Mouse (Mus musculus): ENCODE results near the gene Rsbn1l. TPM values are rescaled to one million over a fixed set of nuclear protein-coding genes. Genes with fewer than 3 reads are reported as not detected.
A peak's percentile ranks its signal among the peaks of the same experiment; 100 is the strongest.

Rsbn1l gene
- polyA plus RNA-seq, 1 experiment from 2014 or later: 5.4 TPM

- Histone ChIP-seq H3K27me3 (replicated peaks) (no peaks in the 10 kb centered on the region), H3K4me3 (no peak overlapping the region), H3K4me2 (no peak overlapping the region), H3K9me3 (replicated peaks) (no peaks in the 10 kb centered on the region), H3K27ac (ENCODE audit: poor library complexity, severe bottlenecking) (no peak overlapping the region), H3K9ac (no peak overlapping the region), H3K4me1 (replicated peaks) (peaks cover 36% of the 10 kb centered on the region), H3K36me3 (no peaks in the 10 kb centered on the region)
- 84% methylated on average over 3 of the region's 3 CpGs for WGBS
- ATAC-seq (ENCODE audit: insufficient number of reproducible peaks, low FRiP score): no peak
Measured at GRCm38 (mm10) chr5:20932585-20932984, 23.6 kb downstream of the Rsbn1l start.

DNA sequence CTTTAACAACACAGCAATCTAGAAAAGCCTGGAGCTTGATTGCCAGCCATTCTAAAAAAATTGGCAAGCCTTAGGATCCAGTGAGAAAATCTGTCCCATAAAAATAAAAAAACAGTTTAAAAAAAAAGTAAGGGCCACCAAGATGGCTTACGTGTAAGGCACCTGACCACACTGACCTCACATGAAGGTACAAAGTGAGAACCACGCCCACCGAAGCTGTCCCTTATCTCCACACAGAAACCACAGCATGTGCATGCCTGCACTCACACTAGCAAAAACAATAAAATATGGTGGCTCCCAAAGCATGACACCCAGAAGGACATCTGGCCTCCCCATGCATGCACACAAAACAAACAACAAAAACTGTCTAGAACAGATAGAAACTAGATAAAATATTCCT, 24.9 kb downstream of the Rsbn1l start:
- Histone ChIP-seq H3K4me1 (replicated peaks) (peaks cover 36% of the 10 kb centered on the region), H3K4me2 (no peak overlapping the region)
- no peak for ATAC-seq (ENCODE audit: insufficient number of reproducible peaks, low FRiP score)

DNA sequence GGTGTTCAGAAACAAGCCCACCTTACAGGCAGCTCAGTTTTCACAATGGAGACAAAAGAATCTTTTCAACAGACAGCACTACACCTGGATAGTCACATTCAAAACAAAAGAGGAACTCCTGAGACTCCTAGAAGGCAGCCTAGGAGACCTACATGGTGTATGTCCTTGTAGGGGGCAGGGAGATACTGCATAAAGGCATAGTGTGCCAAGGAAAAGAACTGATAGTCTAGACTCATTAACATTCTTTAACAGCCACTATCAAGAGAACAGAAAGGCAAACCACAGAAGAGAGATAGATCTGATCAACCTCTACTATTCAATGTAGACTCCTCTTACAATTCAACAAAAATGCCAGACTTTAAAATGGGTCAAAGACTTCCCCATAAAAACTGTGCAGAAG, 25.8 kb downstream of the Rsbn1l start:
- peaks cover 27% of the 10 kb centered on the region for H3K4me1 ChIP-seq (replicated peaks)
- H3K4me2 ChIP-seq: no peak overlapping the region
- ATAC-seq (ENCODE audit: insufficient number of reproducible peaks, low FRiP score): no peak
- H3K27ac ChIP-seq (ENCODE audit: poor library complexity, severe bottlenecking): peak overlapping the region; percentile 66; the same call in 1 of the 2 replicates
- no peaks in the 10 kb centered on the region for H3K9me3 ChIP-seq (replicated peaks)
- no peak overlapping the region for H3K4me3 ChIP-seq
- H3K27me3 ChIP-seq (replicated peaks): no peaks in the 10 kb centered on the region
- H3K36me3 ChIP-seq: peaks cover 5% of the 10 kb centered on the region
- H3K9ac ChIP-seq: no peak overlapping the region

More for the DNA sequence above, 24.9 kb downstream of the Rsbn1l start:
- no peaks in the 10 kb centered on the region for H3K9me3 ChIP-seq (replicated peaks)
- H3K36me3 ChIP-seq: no peaks in the 10 kb centered on the region
- WGBS: 62% methylated on average over 3 of the region's 3 CpGs
- H3K27me3 ChIP-seq (replicated peaks): no peaks in the 10 kb centered on the region
- H3K4me3 ChIP-seq: no peak overlapping the region
- no peak overlapping the region for H3K9ac ChIP-seq
- H3K27ac ChIP-seq (ENCODE audit: poor library complexity, severe bottlenecking): no peak overlapping the region

DNA sequence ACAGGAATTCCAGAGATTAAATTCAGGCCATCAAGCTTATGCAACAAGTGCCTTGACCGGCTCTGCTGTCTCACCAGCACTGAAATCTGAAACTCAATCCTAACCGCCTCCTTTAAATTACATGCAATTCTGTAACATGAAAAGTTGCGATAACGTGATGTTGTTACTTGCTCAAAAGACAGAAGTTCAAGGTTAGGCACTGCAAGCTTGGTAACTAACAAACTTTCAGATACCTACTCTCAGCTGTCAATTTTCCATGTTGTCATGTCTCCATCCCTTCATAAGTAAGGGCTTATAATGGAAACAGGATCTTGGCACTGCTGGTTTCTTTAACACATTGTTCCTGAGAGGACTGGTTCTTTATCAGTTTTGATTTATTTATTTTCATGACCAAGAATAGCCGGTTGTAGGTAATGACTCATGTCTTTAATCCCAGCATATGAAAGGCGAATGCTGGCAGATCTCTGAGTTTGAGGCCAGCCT, 26.5 kb downstream of the Rsbn1l start:
- Histone ChIP-seq H3K36me3 (peaks cover 5% of the 10 kb centered on the region), H3K9ac (no peak overlapping the region), H3K27ac (ENCODE audit: poor library complexity, severe bottlenecking) (peak overlapping the region; percentile 66), H3K4me1 (replicated peaks) (peaks cover 25% of the 10 kb centered on the region), H3K27me3 (replicated peaks) (no peaks in the 10 kb centered on the region), H3K4me3 (no peak overlapping the region), H3K9me3 (replicated peaks) (no peaks in the 10 kb centered on the region), H3K4me2 (no peak overlapping the region)
- WGBS: 56% methylated on average over 6 of the region's 6 CpGs
- no peak for ATAC-seq (ENCODE audit: insufficient number of reproducible peaks, low FRiP score)

DNA sequence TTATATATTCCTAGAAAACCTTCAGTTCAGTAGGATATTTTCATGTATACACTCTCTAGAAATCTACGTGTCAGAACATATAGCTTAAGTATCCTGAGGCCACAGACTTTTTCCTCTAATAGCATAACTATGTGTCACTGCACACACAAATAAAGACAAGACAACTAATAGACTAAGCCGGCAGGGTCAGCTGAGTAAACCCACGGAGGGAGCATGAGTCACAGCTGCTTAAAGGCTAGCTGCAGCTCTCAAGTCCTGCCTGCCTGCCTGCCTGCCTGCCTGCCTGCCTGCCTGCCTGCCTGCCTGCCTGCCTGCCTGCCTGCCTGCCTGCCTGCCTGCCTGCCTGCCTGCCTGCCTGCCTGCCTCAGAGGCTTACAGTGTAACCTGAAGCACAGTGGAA, 30.7 kb downstream of the Rsbn1l start:
- Histone ChIP-seq H3K36me3 (peaks cover 8% of the 10 kb centered on the region), H3K9ac (no peak overlapping the region), H3K27ac (ENCODE audit: poor library complexity, severe bottlenecking) (no peak overlapping the region), H3K4me3 (no peak overlapping the region), H3K4me2 (no peak overlapping the region), H3K27me3 (replicated peaks) (no peaks in the 10 kb centered on the region), H3K4me1 (replicated peaks) (peaks cover 12% of the 10 kb centered on the region), H3K9me3 (replicated peaks) (no peaks in the 10 kb centered on the region)
- no peak for ATAC-seq (ENCODE audit: insufficient number of reproducible peaks, low FRiP score)
- WGBS: 78% methylated on average over 3 of the region's 3 CpGs

DNA sequence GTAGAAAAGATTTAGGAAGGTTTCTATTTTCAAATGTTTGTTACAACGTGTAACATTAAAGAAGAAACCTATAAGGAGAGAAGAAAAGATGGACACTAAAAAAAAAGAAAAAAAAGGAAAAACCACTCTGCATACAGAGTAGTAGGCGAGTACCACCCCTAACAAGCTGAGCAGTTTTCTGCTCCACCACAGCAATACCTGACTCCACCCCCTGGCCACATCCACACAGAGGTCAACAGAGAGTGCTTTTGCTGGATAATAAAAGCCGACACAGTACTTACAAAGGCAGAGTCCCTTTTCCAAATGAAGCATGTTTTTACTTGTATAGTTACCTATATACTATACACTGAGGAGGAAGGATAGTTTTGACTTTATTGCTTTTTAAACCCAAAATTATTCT, 31.6 kb downstream of the Rsbn1l start:
- Histone ChIP-seq H3K27ac (ENCODE audit: poor library complexity, severe bottlenecking) (no peak overlapping the region), H3K4me3 (no peak overlapping the region), H3K4me1 (replicated peaks) (peaks cover 3% of the 10 kb centered on the region), H3K9me3 (replicated peaks) (no peaks in the 10 kb centered on the region), H3K27me3 (replicated peaks) (no peaks in the 10 kb centered on the region), H3K9ac (no peak overlapping the region), H3K4me2 (no peak overlapping the region), H3K36me3 (peaks cover 9% of the 10 kb centered on the region)
- WGBS: 74% methylated on average over 3 of the region's 3 CpGs
- ATAC-seq (ENCODE audit: insufficient number of reproducible peaks, low FRiP score): no peak

GRCm38 (mm10) chr5:20919566-20919965, 36.6 kb downstream of the Rsbn1l start:
- Histone ChIP-seq H3K4me2 (no peak overlapping the region), H3K4me3 (no peak overlapping the region), H3K27ac (ENCODE audit: poor library complexity, severe bottlenecking) (no peak overlapping the region), H3K27me3 (replicated peaks) (no peaks in the 10 kb centered on the region), H3K36me3 (peaks cover 6% of the 10 kb centered on the region; the same call in 1 of the 2 replicates), H3K9ac (no peak overlapping the region), H3K9me3 (replicated peaks) (no peaks in the 10 kb centered on the region), H3K4me1 (replicated peaks) (0 out of 2 replicates have a peak, but pooled peaks cover under 1% of the 10 kb centered on the region)
- 89% methylated on average over 9 of the region's 9 CpGs for WGBS
- no peak for ATAC-seq (ENCODE audit: insufficient number of reproducible peaks, low FRiP score)

- Histone ChIP-seq H3K36me3 (peaks cover 6% of the 10 kb centered on the region; the same call in 1 of the 2 replicates), H3K4me2 (no peak overlapping the region), H3K4me3 (no peak overlapping the region), H3K4me1 (replicated peaks) (0 out of 2 replicates have a peak, but pooled peaks cover 4% of the 10 kb centered on the region), H3K9me3 (replicated peaks) (no peaks in the 10 kb centered on the region), H3K27ac (ENCODE audit: poor library complexity, severe bottlenecking) (no peak overlapping the region), H3K27me3 (replicated peaks) (no peaks in the 10 kb centered on the region), H3K9ac (no peak overlapping the region)
- WGBS: 99% methylated on average over 4 of the region's 4 CpGs
- no peak for ATAC-seq (ENCODE audit: insufficient number of reproducible peaks, low FRiP score)
Measured at GRCm38 (mm10) chr5:20918967-20919366, 37.2 kb downstream of the Rsbn1l start.

- H3K4me3 ChIP-seq: no peak overlapping the region
- no peak for ATAC-seq (ENCODE audit: insufficient number of reproducible peaks, low FRiP score)
- no peak overlapping the region for H3K9ac ChIP-seq
- WGBS: 73% methylated on average over 11 of the region's 11 CpGs
- 0 out of 2 replicates have a peak, but pooled peaks cover 4% of the 10 kb centered on the region for H3K4me1 ChIP-seq (replicated peaks)
- H3K27ac ChIP-seq (ENCODE audit: poor library complexity, severe bottlenecking): no peak overlapping the region
- no peaks in the 10 kb centered on the region for H3K9me3 ChIP-seq (replicated peaks)
- no peak overlapping the region for H3K4me2 ChIP-seq
- no peaks in the 10 kb centered on the region for H3K27me3 ChIP-seq (replicated peaks)
- no peaks in the 10 kb centered on the region for H3K36me3 ChIP-seq
Measured at GRCm38 (mm10) chr5:20913372-20914275, 42.6 kb downstream of the Rsbn1l start.

DNA sequence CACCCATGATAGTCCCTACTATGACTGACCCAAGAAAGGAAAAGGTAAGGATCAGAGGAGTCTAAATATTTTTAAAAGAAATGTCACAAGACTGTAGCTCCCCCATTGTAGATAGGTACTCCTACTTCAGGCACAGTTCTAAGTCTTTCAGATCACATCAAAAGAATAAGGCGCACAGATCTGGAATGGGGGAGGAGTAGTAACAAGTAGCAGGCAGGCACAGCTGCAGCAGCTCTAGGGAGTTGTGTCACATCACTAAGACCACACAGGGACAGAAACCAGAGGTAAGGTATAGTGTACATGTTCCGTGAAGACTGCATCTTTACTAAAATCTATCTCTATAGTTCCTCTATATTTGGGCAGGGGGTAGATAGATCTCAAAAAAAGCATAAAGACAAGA, 44.5 kb downstream of the Rsbn1l start:
- Histone ChIP-seq H3K4me3 (no peak overlapping the region), H3K4me2 (no peak overlapping the region), H3K27ac (ENCODE audit: poor library complexity, severe bottlenecking) (no peak overlapping the region), H3K27me3 (replicated peaks) (no peaks in the 10 kb centered on the region), H3K9me3 (replicated peaks) (no peaks in the 10 kb centered on the region), H3K9ac (no peak overlapping the region), H3K36me3 (peaks cover 11% of the 10 kb centered on the region), H3K4me1 (replicated peaks) (0 out of 2 replicates have a peak, but pooled peaks cover 4% of the 10 kb centered on the region)
- WGBS: 90% methylated on average over 2 of the region's 2 CpGs
- ATAC-seq (ENCODE audit: insufficient number of reproducible peaks, low FRiP score): no peak

GRCm38 (mm10) chr5:20906191-20906590, 50.0 kb downstream of the Rsbn1l start:
- no peaks in the 10 kb centered on the region for H3K9me3 ChIP-seq (replicated peaks)
- WGBS: 87% methylated on average over 7 of the region's 7 CpGs
- no peak overlapping the region for H3K4me3 ChIP-seq
- H3K4me2 ChIP-seq: no peak overlapping the region
- no peak for ATAC-seq (ENCODE audit: insufficient number of reproducible peaks, low FRiP score)
- H3K27ac ChIP-seq (ENCODE audit: poor library complexity, severe bottlenecking): no peak overlapping the region
- peaks cover 5% of the 10 kb centered on the region; the same call in 1 of the 2 replicates for H3K4me1 ChIP-seq (replicated peaks)
- peaks cover 32% of the 10 kb centered on the region for H3K36me3 ChIP-seq
- H3K27me3 ChIP-seq (replicated peaks): no peaks in the 10 kb centered on the region
- no peak overlapping the region for H3K9ac ChIP-seq

All from heart, embryonic 12.5 days (tissue).